Comparison of ENCODE assay signal across 8 mouse cellular contexts in genomic region chr2:52037882-52038281, GRCm38 (mm10). TPM values are rescaled to one million over a fixed set of nuclear protein-coding genes. Genes with fewer than 3 reads are reported as not detected.
DNase-seq lines count a peak whose midpoint lies in the region; ATAC-seq and TF ChIP-seq lines count a peak whose summit lies in the region.

Tnfaip6 (plus strand) TSS chr2:52038009.

- TF ChIP-seq CTCF in bone marrow macrophage, adult 2 months (IDR thresholded peaks at IDR 0.05; ENCODE audit: low read depth, low read length): no peak
- TF ChIP-seq CTCF in embryonic fibroblast, embryonic 13.5 days (IDR thresholded peaks at IDR 0.05; ENCODE audit: borderline replicate concordance, insufficient read depth, low read length): no peak
- no peak for TF ChIP-seq CTCF in small intestine, adult 2 months (IDR thresholded peaks at IDR 0.05; ENCODE audit: extremely low read depth, insufficient read length, insufficient replicate concordance, low read depth, low read length)

- peak within 1 kb of the TSS; percentile 59; the same call in 1 of the 2 replicates for H3K9ac ChIP-seq in heart, embryonic 11.5 days (ENCODE audit: low read depth, low read length)
- peak within 1 kb of the TSS; percentile 40; the same call in 1 of the 2 replicates for H3K9ac ChIP-seq in kidney, embryonic 14.5 days (ENCODE audit: low read depth, low read length)
- peak within 1 kb of the TSS; percentile 73 for H3K9ac ChIP-seq in limb, embryonic 13.5 days
- H3K9ac ChIP-seq in midbrain, embryonic 12.5 days (replicated peaks): peak within 1 kb of the TSS; percentile 39

- H3K27ac ChIP-seq in bone marrow macrophage, adult 2 months (ENCODE audit: insufficient read depth, low read depth, low read length): no peak within 1 kb of the TSS
- peak within 1 kb of the TSS; percentile 34; the same call in 1 of the 2 replicates for H3K27ac ChIP-seq in embryonic fibroblast, embryonic 13.5 days (ENCODE audit: insufficient read depth, low read length)
- no peak within 1 kb of the TSS for H3K27ac ChIP-seq in heart, embryonic 11.5 days (ENCODE audit: low read depth, low read length)
- H3K27ac ChIP-seq in kidney, embryonic 14.5 days (ENCODE audit: low read depth, low read length): no peak within 1 kb of the TSS
- peak within 1 kb of the TSS; percentile 81 for H3K27ac ChIP-seq in limb, embryonic 13.5 days
- H3K27ac ChIP-seq in midbrain, embryonic 12.5 days (replicated peaks): no peak within 1 kb of the TSS
- H3K27ac ChIP-seq in small intestine, adult 2 months (ENCODE audit: insufficient read depth, low read depth, low read length): no peak within 1 kb of the TSS

- no peaks in the 10 kb centered on the region for H3K9me3 ChIP-seq in heart, embryonic 11.5 days (replicated peaks; ENCODE audit: control insufficient read depth, low read length)
- no peaks in the 10 kb centered on the region for H3K9me3 ChIP-seq in kidney, embryonic 14.5 days (ENCODE audit: control insufficient read depth, low read length)
- no peaks in the 10 kb centered on the region for H3K9me3 ChIP-seq in limb, embryonic 13.5 days
- no peaks in the 10 kb centered on the region for H3K9me3 ChIP-seq in midbrain, embryonic 12.5 days

- H3K36me3 ChIP-seq in heart, embryonic 11.5 days (ENCODE audit: control insufficient read depth, insufficient read depth, low read length): no peaks in the 10 kb centered on the region
- H3K36me3 ChIP-seq in kidney, embryonic 14.5 days (ENCODE audit: control insufficient read depth, insufficient read depth, low read length): no peaks in the 10 kb centered on the region
- no peaks in the 10 kb centered on the region for H3K36me3 ChIP-seq in limb, embryonic 13.5 days
- no peaks in the 10 kb centered on the region for H3K36me3 ChIP-seq in midbrain, embryonic 12.5 days
- H3K36me3 ChIP-seq in small intestine, adult 2 months (ENCODE audit: control insufficient read depth, insufficient read depth, low read length): no peaks in the 10 kb centered on the region

- no peak for DNase-seq in thymus, postnatal 10 days (ENCODE audit: low spot score in 2 of 2)

- peak within 1 kb of the TSS; percentile 59 for H3K4me3 ChIP-seq in bone marrow macrophage, adult 2 months (ENCODE audit: insufficient read depth, low read length)
- peak within 1 kb of the TSS; percentile 56 for H3K4me3 ChIP-seq in embryonic fibroblast, embryonic 13.5 days (ENCODE audit: insufficient read depth, low read length)
- H3K4me3 ChIP-seq in heart, embryonic 11.5 days (ENCODE audit: low read depth, low read length): peak within 1 kb of the TSS; percentile 45
- peak within 1 kb of the TSS; percentile 47 for H3K4me3 ChIP-seq in kidney, embryonic 14.5 days (ENCODE audit: low read length)
- H3K4me3 ChIP-seq in limb, embryonic 13.5 days: peak within 1 kb of the TSS; percentile 56
- peak within 1 kb of the TSS; percentile 51 for H3K4me3 ChIP-seq in midbrain, embryonic 12.5 days
- H3K4me3 ChIP-seq in small intestine, adult 2 months (ENCODE audit: low read depth, low read length): peak within 1 kb of the TSS; percentile 51

- ATAC-seq in heart, embryonic 11.5 days (replicated peaks; ENCODE audit: insufficient number of reproducible peaks, low FRiP score, low TSS enrichment): no peak
- ATAC-seq in kidney, embryonic 14.5 days (ENCODE audit: low FRiP score, low TSS enrichment): 0 out of 2 replicates have a peak, but pooled peaks have one; percentile 22
- ATAC-seq in limb, embryonic 13.5 days (ENCODE audit: low FRiP score, low read depth): peak; percentile 57
- ATAC-seq in midbrain, embryonic 12.5 days (ENCODE audit: low FRiP score, low read depth): peak; percentile 41; the same call in 1 of the 2 replicates

- peaks cover 2% of the 10 kb centered on the region; the same call in 1 of the 2 replicates for H3K4me1 ChIP-seq in bone marrow macrophage, adult 2 months (ENCODE audit: control insufficient read depth, insufficient read depth, low read length)
- peaks cover 3% of the 10 kb centered on the region for H3K4me1 ChIP-seq in embryonic fibroblast, embryonic 13.5 days (ENCODE audit: control insufficient read depth, insufficient read depth, low read length)
- no peaks in the 10 kb centered on the region for H3K4me1 ChIP-seq in heart, embryonic 11.5 days (ENCODE audit: control insufficient read depth, insufficient read depth, low read length)
- no peaks in the 10 kb centered on the region for H3K4me1 ChIP-seq in kidney, embryonic 14.5 days (ENCODE audit: control insufficient read depth, insufficient read depth, low read length)
- peaks cover 29% of the 10 kb centered on the region for H3K4me1 ChIP-seq in limb, embryonic 13.5 days
- H3K4me1 ChIP-seq in midbrain, embryonic 12.5 days: peaks cover 16% of the 10 kb centered on the region
- no peaks in the 10 kb centered on the region for H3K4me1 ChIP-seq in small intestine, adult 2 months (ENCODE audit: control insufficient read depth, insufficient read depth, insufficient read length, low read length)

- TF ChIP-seq POLR2A in bone marrow macrophage, adult 2 months (IDR thresholded peaks at IDR 0.05; ENCODE audit: borderline replicate concordance, low read depth, low read length): no peak
- peak; percentile 96 for TF ChIP-seq POLR2A in embryonic fibroblast, embryonic 13.5 days (IDR thresholded peaks at IDR 0.05; ENCODE audit: low read depth, low read length)
- no peak for TF ChIP-seq POLR2A in small intestine, adult 2 months (IDR thresholded peaks at IDR 0.05; ENCODE audit: low read depth, low read length)

- WGBS in heart, embryonic 11.5 days (ENCODE audit: insufficient replicate concordance): 1% methylated on average over 17 of the region's 17 CpGs
- under 1% methylated on average over 17 of the region's 17 CpGs for WGBS in kidney, embryonic 14.5 days
- WGBS in limb, embryonic 13.5 days: under 1% methylated on average over 17 of the region's 17 CpGs
- WGBS in midbrain, embryonic 12.5 days: under 1% methylated on average over 17 of the region's 17 CpGs
- WGBS in small intestine, adult 2 months: 4% methylated on average over 17 of the region's 17 CpGs

- peak within 1 kb of the TSS; percentile 63 for H3K4me2 ChIP-seq in heart, embryonic 11.5 days
- peak within 1 kb of the TSS; percentile 62 for H3K4me2 ChIP-seq in kidney, embryonic 14.5 days (replicated peaks; ENCODE audit: low read depth, low read length)
- peak within 1 kb of the TSS; percentile 67 for H3K4me2 ChIP-seq in limb, embryonic 13.5 days (replicated peaks)
- peak within 1 kb of the TSS; percentile 63 for H3K4me2 ChIP-seq in midbrain, embryonic 12.5 days (replicated peaks)

- peaks cover 2% of the 10 kb centered on the region; the same call in 1 of the 2 replicates for H3K27me3 ChIP-seq in heart, embryonic 11.5 days (ENCODE audit: control insufficient read depth, insufficient read depth, low read length)
- no peaks in the 10 kb centered on the region for H3K27me3 ChIP-seq in kidney, embryonic 14.5 days (ENCODE audit: control insufficient read depth, insufficient read depth, low read length)
- no peaks in the 10 kb centered on the region for H3K27me3 ChIP-seq in limb, embryonic 13.5 days
- H3K27me3 ChIP-seq in midbrain, embryonic 12.5 days: peaks cover 5% of the 10 kb centered on the region
- peaks cover 13% of the 10 kb centered on the region for H3K27me3 ChIP-seq in small intestine, adult 2 months (ENCODE audit: control insufficient read depth, insufficient read depth, low read length)

RNA-seq across cellular contexts. Expression of gene Tnfaip6, which starts in this region (rescaled TPM):
- polyA plus RNA-seq in bone marrow macrophage, adult 2 months (2012; ENCODE audit: insufficient read depth, insufficient read length, missing spikeins): not detected in 2 replicates
- polyA plus RNA-seq in embryonic fibroblast, embryonic 13.5 days (2011; ENCODE audit: insufficient read length, low read depth, missing spikeins): 13.0 and 21.6 TPM in 2 replicates
- 3.7 and 4.9 TPM in 2 replicates for polyA plus RNA-seq in heart, embryonic 11.5 days (2014; fragmentation: Nextera tagmentation; extraction: Ambion mirVana)
- polyA plus RNA-seq in kidney, embryonic 14.5 days (2014; fragmentation: Nextera tagmentation; extraction: Ambion mirVana): 7.7 and 8.2 TPM in 2 replicates
- polyA plus RNA-seq in limb, embryonic 13.5 days (2015; fragmentation: Nextera tagmentation; extraction: Ambion mirVana): 58.8 and 60.4 TPM in 2 replicates
- 14.1 and 19.6 TPM in 2 replicates for polyA plus RNA-seq in midbrain, embryonic 12.5 days (2016; fragmentation: Nextera tagmentation; extraction: Ambion mirVana)
- polyA plus RNA-seq in small intestine, adult 2 months (2012; rRNA removed): 0.13 and 0.23 TPM in 2 replicates

Comparison
In these comparisons a context has a peak if more than half of its experiments do, and no peak if none do; other contexts are left out.
1. H3K27ac ChIP-seq: peak in embryonic fibroblast, embryonic 13.5 days (single experiment) and limb, embryonic 13.5 days (single experiment); none in bone marrow macrophage, adult 2 months (single experiment), heart, embryonic 11.5 days (single experiment), kidney, embryonic 14.5 days (single experiment), midbrain, embryonic 12.5 days (single experiment) and small intestine, adult 2 months (single experiment).
2. Peak in every context shown above with its lines, with median percentiles within 50 percentile points of each other: H3K4me3 ChIP-seq, H3K4me2 ChIP-seq and H3K9ac ChIP-seq.